Mouse (Mus musculus) cerebellum, postnatal 25 days (tissue): ENCODE data around the gene Klf15.

Experiments
- DNase-seq, 2 experiments: peaks; one replicate each; pipeline ENCODE4 v3.0.0; 2021; ENCODE audit warnings: mixed read lengths in 2 of 2

Gene Klf15

GRCm38 (mm10) chr6:90462181-90462706 lies at the start of gene Klf15:
Klf15 (plus strand) TSS chr6:90462576.
- DNase-seq = peak; percentile 86 to 93

DNA sequence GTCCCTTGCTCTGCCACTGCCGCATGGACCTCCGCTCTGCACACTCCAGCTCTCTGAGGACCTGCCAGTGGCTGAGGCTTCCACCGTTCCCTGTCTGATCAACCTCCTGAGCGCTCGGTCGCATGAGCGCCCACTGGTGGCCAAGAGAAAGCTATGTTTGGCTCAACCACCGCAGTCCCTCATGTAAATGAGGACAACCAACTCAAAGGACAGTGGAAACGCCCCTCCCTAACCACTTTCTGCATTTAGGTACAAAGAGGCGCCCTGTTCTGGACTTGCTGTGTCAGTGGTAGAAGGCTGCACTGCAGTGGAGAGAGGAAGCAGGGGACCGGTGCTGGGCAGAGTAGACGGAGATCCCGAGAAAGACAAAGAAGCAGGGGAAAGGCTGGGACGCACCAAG lies 39.8 kb upstream of the Klf15 start:
- peak; percentile 78 to 90 for DNase-seq

- DNase-seq = no peak
Measured at GRCm38 (mm10) chr6:90425361-90425760, 37.0 kb upstream of the Klf15 start.

GRCm38 (mm10) chr6:90426003-90426402 lies 36.4 kb upstream of the Klf15 start:
- DNase-seq = no peak

- peak; percentile 78 to 86 for DNase-seq
Measured at GRCm38 (mm10) chr6:90428380-90428974, 33.9 kb upstream of the Klf15 start, which contains the start of gene Cfap100. Cfap100 (minus strand) TSS chr6:90428797.

DNA sequence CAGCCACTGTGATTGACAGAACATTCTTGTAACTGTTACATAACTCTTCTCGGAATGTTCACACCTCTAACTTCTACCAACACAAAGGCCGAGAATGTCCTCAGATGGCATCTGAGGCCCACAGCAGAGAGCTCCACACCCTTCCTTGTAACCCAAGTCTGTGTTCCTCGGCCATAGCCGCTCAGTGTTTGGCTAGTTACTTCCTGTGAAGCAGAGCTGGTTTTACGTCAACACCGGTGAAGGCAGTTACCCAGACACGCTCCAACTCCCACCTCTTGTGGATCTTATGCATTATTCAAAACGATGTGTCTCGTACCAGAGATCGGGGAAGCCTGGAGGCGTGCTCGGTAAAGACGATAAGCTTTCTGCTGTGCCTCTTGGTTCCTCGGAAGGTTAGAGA lies 32.5 kb upstream of the Klf15 start:
- no peak for DNase-seq

GRCm38 (mm10) chr6:90431487-90431886 lies 30.9 kb upstream of the Klf15 start:
- no peak for DNase-seq

GRCm38 (mm10) chr6:90434687-90435086 lies 27.7 kb upstream of the Klf15 start:
- no peak for DNase-seq

DNA sequence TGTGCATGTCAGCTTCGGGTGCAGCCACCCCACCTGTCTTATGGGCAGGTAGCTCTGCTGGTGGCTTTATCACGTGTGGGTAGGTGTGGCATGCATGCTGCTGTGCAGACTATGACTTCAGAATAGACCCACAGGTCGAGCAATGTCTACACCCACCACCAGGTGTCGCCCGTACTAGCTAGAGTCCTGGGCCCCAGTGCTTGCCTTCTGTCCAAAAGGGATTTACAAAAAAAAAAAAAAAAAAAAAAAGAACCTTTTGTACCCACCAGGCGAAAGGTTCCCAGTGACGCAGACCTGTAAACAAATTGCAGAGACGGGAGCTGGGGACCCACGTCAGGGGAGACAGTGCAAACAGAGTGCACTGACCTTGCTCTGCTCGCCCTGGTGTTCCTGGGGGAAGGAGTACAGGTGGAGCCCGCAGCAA lies 27.2 kb upstream of the Klf15 start:
- DNase-seq = peak; percentile 89 to 93

DNA sequence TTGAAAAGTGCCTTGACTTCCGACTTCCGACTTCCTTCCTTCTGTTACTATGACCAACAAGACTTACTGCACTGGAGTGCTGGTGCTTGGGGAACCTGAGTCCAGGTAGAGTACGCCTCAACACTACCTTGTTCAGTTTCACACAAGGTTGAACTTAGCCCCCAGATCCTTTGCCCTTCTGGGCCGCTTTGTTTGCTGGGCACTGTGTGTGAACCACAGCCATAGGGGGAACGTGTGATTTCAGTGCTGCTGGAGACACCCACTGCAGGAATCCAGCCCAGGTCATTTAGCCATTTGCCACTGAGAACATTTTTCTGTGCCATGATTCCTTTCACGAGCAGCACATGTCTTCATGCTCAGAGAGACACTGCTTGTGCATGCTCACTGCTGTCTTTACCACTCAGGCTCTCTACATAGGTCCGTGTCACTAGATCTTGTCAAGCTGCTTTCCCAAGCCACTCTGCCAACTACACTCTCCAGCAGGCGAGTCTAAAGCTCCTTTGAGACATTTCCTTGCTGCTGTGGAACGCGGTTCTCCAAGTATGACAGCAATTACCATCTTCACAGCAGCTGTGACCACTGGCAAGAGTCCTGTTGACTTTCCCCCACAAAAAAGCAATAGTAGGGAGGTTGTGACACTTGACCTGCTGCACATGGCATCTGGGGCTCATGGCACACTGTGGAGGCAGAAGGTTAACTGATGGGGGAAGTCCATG lies 26.0 kb upstream of the Klf15 start:
- no peak for DNase-seq

GRCm38 (mm10) chr6:90437041-90437440 lies 25.3 kb upstream of the Klf15 start:
- DNase-seq = no peak

GRCm38 (mm10) chr6:90446883-90447282 lies 15.5 kb upstream of the Klf15 start:
- DNase-seq = no peak

GRCm38 (mm10) chr6:90450179-90450578 lies 12.2 kb upstream of the Klf15 start:
- DNase-seq = peak; percentile 86 to 93

GRCm38 (mm10) chr6:90450697-90451096 lies 11.7 kb upstream of the Klf15 start:
- DNase-seq = peak; percentile 33

DNA sequence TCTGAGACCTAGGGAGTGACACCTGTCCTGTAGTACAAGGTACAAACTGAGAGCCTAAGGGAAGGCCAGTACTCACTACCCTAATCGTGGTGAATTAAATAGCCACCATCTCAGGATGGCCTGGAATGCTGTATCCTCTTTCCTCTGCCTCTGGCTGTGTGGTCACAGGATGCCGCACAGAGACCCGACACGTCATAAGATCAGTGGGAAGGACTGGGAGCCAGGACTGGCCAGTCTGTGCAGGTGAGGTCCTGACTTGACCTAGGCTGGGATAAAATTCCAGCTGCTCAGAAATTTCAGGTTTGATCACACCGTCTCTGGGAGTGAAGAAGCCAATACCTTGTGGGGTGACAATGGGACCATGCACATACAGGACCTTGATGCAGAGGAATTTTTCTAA lies 10.9 kb upstream of the Klf15 start:
- no peak for DNase-seq

DNA sequence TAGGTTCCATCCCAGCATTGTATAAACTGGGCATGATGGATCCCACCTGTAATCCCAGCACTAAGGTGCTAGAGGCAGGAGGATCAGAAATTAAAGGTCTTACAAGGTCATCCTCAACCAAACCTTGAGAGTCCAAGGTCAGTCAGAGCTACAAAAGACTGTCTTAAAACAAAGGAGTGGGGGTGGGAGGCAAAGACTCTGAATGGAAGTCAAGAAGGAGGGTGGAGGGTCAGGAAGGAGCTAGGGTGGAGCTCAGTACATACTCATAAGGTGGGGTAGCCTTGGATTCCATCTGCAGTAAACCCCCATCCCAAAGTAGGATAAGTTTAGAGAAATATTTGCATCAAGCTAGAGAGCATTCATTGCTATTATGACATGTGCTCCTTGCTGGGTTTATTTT lies 9.8 kb upstream of the Klf15 start:
- DNase-seq = no peak

GRCm38 (mm10) chr6:90453751-90454150 lies 8.6 kb upstream of the Klf15 start:
- DNase-seq = no peak

GRCm38 (mm10) chr6:90457421-90457820 lies 5.0 kb upstream of the Klf15 start:
- DNase-seq = no peak

DNA sequence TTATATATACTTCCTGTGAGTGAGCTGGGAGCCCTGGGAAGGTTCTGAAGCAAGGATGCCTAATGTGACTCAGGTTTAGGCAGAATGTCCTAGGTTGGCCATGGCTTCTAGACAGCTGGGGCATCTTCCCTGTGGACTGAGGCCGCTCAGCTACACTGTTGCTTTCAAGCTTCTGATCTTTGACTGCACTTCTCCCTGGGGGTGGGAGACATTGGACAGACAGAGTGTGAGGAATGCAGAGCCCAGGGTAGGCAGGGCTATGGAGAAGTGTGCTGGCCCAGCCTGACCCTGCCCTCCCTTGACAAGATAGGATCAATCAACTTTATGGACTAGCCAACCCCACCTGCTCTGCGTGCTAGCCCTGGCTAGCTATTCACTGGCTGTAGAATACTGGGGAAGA lies 1.2 kb upstream of the Klf15 start:
- no peak for DNase-seq

- peak; percentile 35 for DNase-seq
Measured at GRCm38 (mm10) chr6:90461771-90462170, 605 bp upstream of the Klf15 start.

GRCm38 (mm10) chr6:90462841-90463227 lies 458 bp downstream of the Klf15 start:
- peak; percentile 55 to 56 for DNase-seq

- peak; percentile 64 to 71 for DNase-seq
Measured at GRCm38 (mm10) chr6:90463228-90463862, 969 bp downstream of the Klf15 start.

DNA sequence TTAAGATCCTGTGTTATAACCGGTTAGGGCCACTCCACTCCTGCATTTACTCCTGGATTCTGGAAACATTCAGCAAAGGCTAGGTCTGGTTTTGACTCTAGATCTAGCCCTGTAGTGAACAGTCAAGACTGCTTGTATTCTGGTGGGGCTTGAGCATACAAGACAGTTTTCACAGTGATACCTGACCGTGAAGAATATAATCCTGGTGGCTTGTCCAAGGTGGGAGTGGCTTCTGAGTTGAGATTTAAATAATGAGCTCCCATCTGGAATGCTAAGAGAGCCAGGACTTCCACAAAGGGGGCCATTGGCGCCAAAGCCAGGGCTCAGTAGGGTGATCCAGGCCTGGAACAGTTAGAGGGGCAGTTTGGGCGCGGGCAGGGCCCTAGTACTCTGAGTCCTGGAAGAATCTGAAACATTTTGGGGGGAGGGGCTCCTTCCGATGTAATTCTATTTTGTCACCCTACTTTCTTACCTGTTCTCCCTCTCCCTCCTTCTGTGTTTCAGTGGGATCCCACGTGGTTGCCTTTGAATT lies 1.6 kb downstream of the Klf15 start:
- DNase-seq = no peak
